Mouse (Mus musculus) C2C12 (cell line): ENCODE measurements around the gene Spg21. TPM values are rescaled to one million over a fixed set of nuclear protein-coding genes. Genes with fewer than 3 reads are reported as not detected.
A peak's percentile ranks its signal among the peaks of the same experiment; 100 is the strongest.

Source experiments
- H3K27me3 ChIP-seq: one replicate; pipeline ENCODE4 v1.6.1; 2011; ENCODE audit not compliant: control insufficient read depth, insufficient read depth, insufficient read length
- H3K36me3 ChIP-seq: one replicate; pipeline ENCODE4 v1.6.1; 2011; ENCODE audit not compliant: control insufficient read depth, insufficient read depth
- H3K4me3 ChIP-seq: one replicate; pipeline ENCODE4 v1.5.1; 2011; ENCODE audit warnings: mild to moderate bottlenecking, control low read depth; ENCODE audit not compliant: poor library complexity, insufficient read depth, severe bottlenecking
- H3K79me2 ChIP-seq: one replicate; pipeline ENCODE4 v1.6.1; 2011; ENCODE audit not compliant: control insufficient read depth, insufficient read depth
- H3K79me3 ChIP-seq: one replicate; pipeline ENCODE4 v1.6.1; 2011; ENCODE audit warnings: low read depth, control low read depth
- H3ac ChIP-seq: one replicate; pipeline ENCODE3; 2011; ENCODE audit warnings: low read depth; ENCODE audit not compliant: control insufficient read depth, insufficient read length
- CEBPB ChIP-seq: IDR thresholded peaks from one replicate; pipeline ENCODE4 v1.6.1; 2011; ENCODE audit warnings: low read depth, mild to moderate bottlenecking, control low read depth, moderate library complexity
- CTCF ChIP-seq: IDR thresholded peaks from one replicate; pipeline ENCODE4 v1.5.1; 2011; ENCODE audit not compliant: control insufficient read depth, insufficient read depth, insufficient read length
- FOSL1 ChIP-seq: IDR thresholded peaks from one replicate; pipeline ENCODE4 v1.8.0; 2011; ENCODE audit warnings: mild to moderate bottlenecking, low read length; ENCODE audit not compliant: poor library complexity, insufficient read depth, severe bottlenecking
- MAX ChIP-seq: IDR thresholded peaks from one replicate; pipeline ENCODE4 v1.6.1; 2011; ENCODE audit warnings: mild to moderate bottlenecking, control low read depth
- MYOD1 ChIP-seq: IDR thresholded peaks from one replicate; pipeline ENCODE4 v1.6.1; 2011; ENCODE audit warnings: low read depth; ENCODE audit not compliant: control insufficient read depth, insufficient read length
- MYOG ChIP-seq: IDR thresholded peaks from one replicate; pipeline ENCODE4 v1.6.1; 2011; ENCODE audit not compliant: control insufficient read depth, insufficient read length; ENCODE audit errors: extremely low read depth
- USF1 ChIP-seq: IDR thresholded peaks from one replicate; pipeline ENCODE4 v1.6.1; 2011; ENCODE audit warnings: low read depth, mild to moderate bottlenecking, control low read depth, moderate library complexity
- polyA plus RNA-seq: library from polyadenylated mRNA; unstranded; fragments of >200 nt; fragmentation: generic; extraction: Trizol; gene quantifications from one replicate; pipeline ENCODE4 v1.2.1, GENCODE M21; 2012; ENCODE audit warnings: missing spikeins

The Spg21 gene
- polyA plus RNA-seq, 1 experiment = 44.4 TPM

- Histone ChIP-seq H3K79me3 (no peaks in the 10 kb centered on the region), H3K4me3 (no peak overlapping the region), H3K36me3 (no peaks in the 10 kb centered on the region), H3K79me2 (no peaks in the 10 kb centered on the region), H3K27me3 (peaks cover 4% of the 10 kb centered on the region), H3ac (no peak overlapping the region)
- TF ChIP-seq MYOD1 (no peak), USF1 (no peak), MYOG (no peak), CEBPB (no peak), MAX (no peak), FOSL1 (no peak), CTCF (no peak)
These were observed 36.4 kb upstream of the Spg21 start for GRCm38 (mm10) chr9:65424393-65424792.

GRCm38 (mm10) chr9:65427511-65427910, 33.2 kb upstream of the Spg21 start:
- peaks cover 4% of the 10 kb centered on the region for H3K27me3 ChIP-seq
- no peaks in the 10 kb centered on the region for H3K79me3 ChIP-seq
- TF ChIP-seq MAX (no peak), CEBPB (no peak), MYOG (no peak), MYOD1 (no peak), FOSL1 (no peak), CTCF (no peak), USF1 (no peak)
- H3K36me3 ChIP-seq = no peaks in the 10 kb centered on the region
- H3K4me3 ChIP-seq = no peak overlapping the region
- H3K79me2 ChIP-seq = no peaks in the 10 kb centered on the region
- H3ac ChIP-seq = no peak overlapping the region

- H3K27me3 ChIP-seq = peaks cover 3% of the 10 kb centered on the region
- TF ChIP-seq MYOG (no peak), CEBPB (no peak), MAX (no peak), USF1 (no peak), CTCF (no peak), MYOD1 (no peak), FOSL1 (no peak)
- H3K79me3 ChIP-seq = no peaks in the 10 kb centered on the region
- no peak overlapping the region for H3K4me3 ChIP-seq
- no peaks in the 10 kb centered on the region for H3K79me2 ChIP-seq
- no peaks in the 10 kb centered on the region for H3K36me3 ChIP-seq
- no peak overlapping the region for H3ac ChIP-seq
These were observed 32.7 kb upstream of the Spg21 start for GRCm38 (mm10) chr9:65428003-65428402.

GRCm38 (mm10) chr9:65430401-65430800, 30.3 kb upstream of the Spg21 start:
- H3K79me2 ChIP-seq = no peaks in the 10 kb centered on the region
- H3K36me3 ChIP-seq = no peaks in the 10 kb centered on the region
- no peaks in the 10 kb centered on the region for H3K79me3 ChIP-seq
- no peak for TF ChIP-seq MYOD1
- no peak for TF ChIP-seq MYOG
- TF ChIP-seq CEBPB = no peak
- H3ac ChIP-seq = no peak overlapping the region
- H3K27me3 ChIP-seq = no peaks in the 10 kb centered on the region
- H3K4me3 ChIP-seq = no peak overlapping the region

GRCm38 (mm10) chr9:65430921-65431320, 29.8 kb upstream of the Spg21 start:
- no peak for TF ChIP-seq CEBPB
- no peak for TF ChIP-seq FOSL1
- no peak for TF ChIP-seq MYOG
- no peak for TF ChIP-seq CTCF
- no peak for TF ChIP-seq MAX
- TF ChIP-seq USF1 = no peak
- TF ChIP-seq MYOD1 = no peak
- no peaks in the 10 kb centered on the region for H3K27me3 ChIP-seq
- no peak overlapping the region for H3K4me3 ChIP-seq
- H3ac ChIP-seq = no peak overlapping the region
- peaks cover 2% of the 10 kb centered on the region for H3K79me2 ChIP-seq
- no peaks in the 10 kb centered on the region for H3K36me3 ChIP-seq
- H3K79me3 ChIP-seq = no peaks in the 10 kb centered on the region

- no peak for TF ChIP-seq MAX
- TF ChIP-seq MYOD1 = no peak
- TF ChIP-seq CTCF = peak; percentile 84
- TF ChIP-seq FOSL1 = no peak
- no peak for TF ChIP-seq CEBPB
- Histone ChIP-seq H3K79me2 (peaks cover 13% of the 10 kb centered on the region), H3K79me3 (peaks cover 3% of the 10 kb centered on the region), H3K4me3 (no peak overlapping the region), H3K27me3 (no peaks in the 10 kb centered on the region), H3ac (no peak overlapping the region), H3K36me3 (no peaks in the 10 kb centered on the region)
These were observed 28.5 kb upstream of the Spg21 start for GRCm38 (mm10) chr9:65432236-65432635.
